Mouse (Mus musculus): Measurements from ENCODE around the gene Atp8b2.

The Atp8b2 gene

GRCm38 (mm10) chr3:89898870-89899510, 64.3 kb downstream of the Atp8b2 start:
- no peak for DNase-seq

GRCm38 (mm10) chr3:89898011-89898410, 65.3 kb downstream of the Atp8b2 start:
- DNase-seq = no peak

GRCm38 (mm10) chr3:89897204-89897796, 66.0 kb downstream of the Atp8b2 start:
- no peak for DNase-seq

- DNase-seq = no peak
Observed at GRCm38 (mm10) chr3:89896571-89896970, 66.7 kb downstream of the Atp8b2 start.

GRCm38 (mm10) chr3:89892517-89893106, 70.7 kb downstream of the Atp8b2 start:
- no peak for DNase-seq

- no peak for DNase-seq
Observed at GRCm38 (mm10) chr3:89891696-89892095, 71.6 kb downstream of the Atp8b2 start.

GRCm38 (mm10) chr3:89889841-89890430, 73.4 kb downstream of the Atp8b2 start:
- no peak for DNase-seq
